Mouse (Mus musculus) c-Kit-positive CD71-positive TER-119-negative erythroid progenitor cells, embryonic 14.5 days (primary cell): ENCODE data around the gene Hand2.

Experiments
- DNase-seq: peaks from one replicate; pipeline ENCODE4 v3.0.0-alpha.2; 2013; ENCODE audit warnings: low read depth

Gene Hand2

GRCm38 (mm10) chr8:57320851-57321743 lies at the start of gene Hand2:
TSS of gene Hand2 (plus strand) at chr8:57320983.
- no peak for DNase-seq

GRCm38 (mm10) chr8:57273055-57273454 lies 47.7 kb upstream of the Hand2 start:
- no peak for DNase-seq

- no peak for DNase-seq
Measured at GRCm38 (mm10) chr8:57293441-57293840, 27.3 kb upstream of the Hand2 start.

GRCm38 (mm10) chr8:57303513-57303912 lies 17.3 kb upstream of the Hand2 start:
- no peak for DNase-seq

- DNase-seq, result no peak
Measured at GRCm38 (mm10) chr8:57304944-57305343, 15.8 kb upstream of the Hand2 start.

GRCm38 (mm10) chr8:57306441-57306840 lies 14.3 kb upstream of the Hand2 start:
- DNase-seq, result no peak

- DNase-seq, result no peak
Measured at GRCm38 (mm10) chr8:57309844-57310485, 10.8 kb upstream of the Hand2 start.

- DNase-seq, result no peak
Measured at GRCm38 (mm10) chr8:57312031-57312981, 8.5 kb upstream of the Hand2 start.

GRCm38 (mm10) chr8:57313583-57313982 lies 7.2 kb upstream of the Hand2 start:
- no peak for DNase-seq

- no peak for DNase-seq
Measured at GRCm38 (mm10) chr8:57314216-57314615, 6.6 kb upstream of the Hand2 start.

- no peak for DNase-seq
Measured at GRCm38 (mm10) chr8:57315471-57315870, 5.3 kb upstream of the Hand2 start.

- DNase-seq, result no peak
Measured at GRCm38 (mm10) chr8:57317107-57317506, 3.7 kb upstream of the Hand2 start.

- DNase-seq, result no peak
Measured at GRCm38 (mm10) chr8:57317890-57318480, 2.8 kb upstream of the Hand2 start.

GRCm38 (mm10) chr8:57319092-57319980 lies 1.4 kb upstream of the Hand2 start:
- DNase-seq, result no peak

GRCm38 (mm10) chr8:57319981-57320585 lies 700 bp upstream of the Hand2 start:
- DNase-seq, result no peak

- DNase-seq, result no peak
Measured at GRCm38 (mm10) chr8:57321898-57322895, 1.4 kb downstream of the Hand2 start.

- no peak for DNase-seq
Measured at GRCm38 (mm10) chr8:57322961-57323941, 2.5 kb downstream of the Hand2 start.

- DNase-seq, result no peak
Measured at GRCm38 (mm10) chr8:57324091-57324490, 3.3 kb downstream of the Hand2 start.
